Mouse (Mus musculus): ENCODE results near the gene Olfr686. TPM values are rescaled to one million over a fixed set of nuclear protein-coding genes. Genes with fewer than 3 reads are reported as not detected.
A peak's percentile ranks its signal among the peaks of the same experiment; 100 is the strongest.

Olfr686 gene
- not detected in 2 replicates for polyA plus RNA-seq (2014; fragmentation: Nextera tagmentation; extraction: Ambion mirVana)

GRCm38 (mm10) chr7:105207385-105207784 lies at the start of gene Olfr686:
TSS of gene Olfr686 (minus strand) at chr7:105207485.
- no peaks in the 10 kb centered on the region for H3K27me3 ChIP-seq (ENCODE audit: control insufficient read depth, insufficient read depth, low read length)
- H3K9me3 ChIP-seq (replicated peaks; ENCODE audit: control insufficient read depth, low read length): no peaks in the 10 kb centered on the region
- no peak for ATAC-seq (replicated peaks; ENCODE audit: insufficient number of reproducible peaks, low FRiP score, low TSS enrichment)
- H3K4me2 ChIP-seq: no peak within 1 kb of the TSS
- no peak within 1 kb of the TSS for H3K4me3 ChIP-seq (ENCODE audit: low read depth, low read length)
- no peaks in the 10 kb centered on the region for H3K36me3 ChIP-seq (ENCODE audit: control insufficient read depth, insufficient read depth, low read length)
- H3K4me1 ChIP-seq (ENCODE audit: control insufficient read depth, insufficient read depth, low read length): no peaks in the 10 kb centered on the region
- H3K27ac ChIP-seq (ENCODE audit: low read depth, low read length): no peak within 1 kb of the TSS
- H3K9ac ChIP-seq (ENCODE audit: low read depth, low read length): no peak within 1 kb of the TSS

GRCm38 (mm10) chr7:105256656-105257055 lies 49.4 kb upstream of the Olfr686 start:
- Histone ChIP-seq H3K9me3 (replicated peaks; ENCODE audit: control insufficient read depth, low read length) (no peaks in the 10 kb centered on the region), H3K9ac (ENCODE audit: low read depth, low read length) (no peak overlapping the region), H3K4me2 (no peak overlapping the region), H3K4me1 (ENCODE audit: control insufficient read depth, insufficient read depth, low read length) (no peaks in the 10 kb centered on the region), H3K4me3 (ENCODE audit: low read depth, low read length) (no peak overlapping the region), H3K36me3 (ENCODE audit: control insufficient read depth, insufficient read depth, low read length) (no peaks in the 10 kb centered on the region), H3K27me3 (ENCODE audit: control insufficient read depth, insufficient read depth, low read length) (no peaks in the 10 kb centered on the region), H3K27ac (ENCODE audit: low read depth, low read length) (no peak overlapping the region)
- no peak for ATAC-seq (replicated peaks; ENCODE audit: insufficient number of reproducible peaks, low FRiP score, low TSS enrichment)
- WGBS (ENCODE audit: insufficient replicate concordance): 56% methylated on average over 5 of the region's 5 CpGs

- no peak overlapping the region for H3K9ac ChIP-seq (ENCODE audit: low read depth, low read length)
- no peaks in the 10 kb centered on the region for H3K4me1 ChIP-seq (ENCODE audit: control insufficient read depth, insufficient read depth, low read length)
- ATAC-seq (replicated peaks; ENCODE audit: insufficient number of reproducible peaks, low FRiP score, low TSS enrichment): no peak
- H3K9me3 ChIP-seq (replicated peaks; ENCODE audit: control insufficient read depth, low read length): no peaks in the 10 kb centered on the region
- H3K4me3 ChIP-seq (ENCODE audit: low read depth, low read length): no peak overlapping the region
- H3K27me3 ChIP-seq (ENCODE audit: control insufficient read depth, insufficient read depth, low read length): no peaks in the 10 kb centered on the region
- H3K36me3 ChIP-seq (ENCODE audit: control insufficient read depth, insufficient read depth, low read length): no peaks in the 10 kb centered on the region
- H3K27ac ChIP-seq (ENCODE audit: low read depth, low read length): no peak overlapping the region
- H3K4me2 ChIP-seq: no peak overlapping the region
- WGBS (ENCODE audit: insufficient replicate concordance): 44% methylated on average over 1 of the region's 1 CpGs
Observed at GRCm38 (mm10) chr7:105248197-105248596, 40.9 kb upstream of the Olfr686 start.

GRCm38 (mm10) chr7:105247671-105248070 lies 40.4 kb upstream of the Olfr686 start:
- H3K9me3 ChIP-seq (replicated peaks; ENCODE audit: control insufficient read depth, low read length): no peaks in the 10 kb centered on the region
- no peak for ATAC-seq (replicated peaks; ENCODE audit: insufficient number of reproducible peaks, low FRiP score, low TSS enrichment)
- H3K27ac ChIP-seq (ENCODE audit: low read depth, low read length): no peak overlapping the region
- no peak overlapping the region for H3K4me3 ChIP-seq (ENCODE audit: low read depth, low read length)
- H3K9ac ChIP-seq (ENCODE audit: low read depth, low read length): no peak overlapping the region
- H3K4me1 ChIP-seq (ENCODE audit: control insufficient read depth, insufficient read depth, low read length): no peaks in the 10 kb centered on the region
- H3K27me3 ChIP-seq (ENCODE audit: control insufficient read depth, insufficient read depth, low read length): no peaks in the 10 kb centered on the region
- 83% methylated on average over 3 of the region's 3 CpGs for WGBS (ENCODE audit: insufficient replicate concordance)
- no peak overlapping the region for H3K4me2 ChIP-seq
- no peaks in the 10 kb centered on the region for H3K36me3 ChIP-seq (ENCODE audit: control insufficient read depth, insufficient read depth, low read length)

- no peaks in the 10 kb centered on the region for H3K36me3 ChIP-seq (ENCODE audit: control insufficient read depth, insufficient read depth, low read length)
- H3K27ac ChIP-seq (ENCODE audit: low read depth, low read length): no peak overlapping the region
- H3K4me2 ChIP-seq: no peak overlapping the region
- ATAC-seq (replicated peaks; ENCODE audit: insufficient number of reproducible peaks, low FRiP score, low TSS enrichment): no peak
- no peaks in the 10 kb centered on the region for H3K4me1 ChIP-seq (ENCODE audit: control insufficient read depth, insufficient read depth, low read length)
- WGBS (ENCODE audit: insufficient replicate concordance): 69% methylated on average over 2 of the region's 2 CpGs
- no peak overlapping the region for H3K4me3 ChIP-seq (ENCODE audit: low read depth, low read length)
- no peaks in the 10 kb centered on the region for H3K9me3 ChIP-seq (replicated peaks; ENCODE audit: control insufficient read depth, low read length)
- H3K27me3 ChIP-seq (ENCODE audit: control insufficient read depth, insufficient read depth, low read length): no peaks in the 10 kb centered on the region
- H3K9ac ChIP-seq (ENCODE audit: low read depth, low read length): no peak overlapping the region
Observed at GRCm38 (mm10) chr7:105229386-105229785, 22.1 kb upstream of the Olfr686 start.

- no peak overlapping the region for H3K9ac ChIP-seq (ENCODE audit: low read depth, low read length)
- no peaks in the 10 kb centered on the region for H3K9me3 ChIP-seq (replicated peaks; ENCODE audit: control insufficient read depth, low read length)
- no peak overlapping the region for H3K27ac ChIP-seq (ENCODE audit: low read depth, low read length)
- no peaks in the 10 kb centered on the region for H3K27me3 ChIP-seq (ENCODE audit: control insufficient read depth, insufficient read depth, low read length)
- peak; percentile 82 for ATAC-seq (replicated peaks; ENCODE audit: insufficient number of reproducible peaks, low FRiP score, low TSS enrichment)
- H3K4me2 ChIP-seq: no peak overlapping the region
- 56% methylated on average over 1 of the region's 1 CpGs for WGBS (ENCODE audit: insufficient replicate concordance)
- H3K4me3 ChIP-seq (ENCODE audit: low read depth, low read length): no peak overlapping the region
- no peaks in the 10 kb centered on the region for H3K4me1 ChIP-seq (ENCODE audit: control insufficient read depth, insufficient read depth, low read length)
- H3K36me3 ChIP-seq (ENCODE audit: control insufficient read depth, insufficient read depth, low read length): no peaks in the 10 kb centered on the region
Observed at GRCm38 (mm10) chr7:105228138-105228537, 20.9 kb upstream of the Olfr686 start.

GRCm38 (mm10) chr7:105226703-105227102 lies 19.4 kb upstream of the Olfr686 start:
- H3K4me1 ChIP-seq (ENCODE audit: control insufficient read depth, insufficient read depth, low read length): no peaks in the 10 kb centered on the region
- H3K4me3 ChIP-seq (ENCODE audit: low read depth, low read length): no peak overlapping the region
- H3K9me3 ChIP-seq (replicated peaks; ENCODE audit: control insufficient read depth, low read length): no peaks in the 10 kb centered on the region
- H3K4me2 ChIP-seq: no peak overlapping the region
- no peak overlapping the region for H3K9ac ChIP-seq (ENCODE audit: low read depth, low read length)
- ATAC-seq (replicated peaks; ENCODE audit: insufficient number of reproducible peaks, low FRiP score, low TSS enrichment): no peak
- H3K27me3 ChIP-seq (ENCODE audit: control insufficient read depth, insufficient read depth, low read length): no peaks in the 10 kb centered on the region
- H3K27ac ChIP-seq (ENCODE audit: low read depth, low read length): no peak overlapping the region
- no peaks in the 10 kb centered on the region for H3K36me3 ChIP-seq (ENCODE audit: control insufficient read depth, insufficient read depth, low read length)

- no peak overlapping the region for H3K27ac ChIP-seq (ENCODE audit: low read depth, low read length)
- H3K9me3 ChIP-seq (replicated peaks; ENCODE audit: control insufficient read depth, low read length): no peaks in the 10 kb centered on the region
- no peaks in the 10 kb centered on the region for H3K27me3 ChIP-seq (ENCODE audit: control insufficient read depth, insufficient read depth, low read length)
- no peak overlapping the region for H3K4me3 ChIP-seq (ENCODE audit: low read depth, low read length)
- no peak overlapping the region for H3K4me2 ChIP-seq
- no peaks in the 10 kb centered on the region for H3K36me3 ChIP-seq (ENCODE audit: control insufficient read depth, insufficient read depth, low read length)
- ATAC-seq (replicated peaks; ENCODE audit: insufficient number of reproducible peaks, low FRiP score, low TSS enrichment): no peak
- H3K9ac ChIP-seq (ENCODE audit: low read depth, low read length): no peak overlapping the region
- H3K4me1 ChIP-seq (ENCODE audit: control insufficient read depth, insufficient read depth, low read length): no peaks in the 10 kb centered on the region
Observed at GRCm38 (mm10) chr7:105226072-105226471, 18.8 kb upstream of the Olfr686 start.

GRCm38 (mm10) chr7:105218281-105218680 lies 11.0 kb upstream of the Olfr686 start:
- Histone ChIP-seq H3K9me3 (replicated peaks; ENCODE audit: control insufficient read depth, low read length) (no peaks in the 10 kb centered on the region), H3K4me1 (ENCODE audit: control insufficient read depth, insufficient read depth, low read length) (no peaks in the 10 kb centered on the region), H3K27me3 (ENCODE audit: control insufficient read depth, insufficient read depth, low read length) (no peaks in the 10 kb centered on the region), H3K9ac (ENCODE audit: low read depth, low read length) (no peak overlapping the region), H3K4me3 (ENCODE audit: low read depth, low read length) (no peak overlapping the region), H3K4me2 (no peak overlapping the region), H3K36me3 (ENCODE audit: control insufficient read depth, insufficient read depth, low read length) (no peaks in the 10 kb centered on the region), H3K27ac (ENCODE audit: low read depth, low read length) (no peak overlapping the region)
- WGBS (ENCODE audit: insufficient replicate concordance): 65% methylated on average over 4 of the region's 4 CpGs
- ATAC-seq (replicated peaks; ENCODE audit: insufficient number of reproducible peaks, low FRiP score, low TSS enrichment): no peak

Measured in heart, embryonic 11.5 days (tissue).